Mouse (Mus musculus) liver, postnatal 0 days (tissue): ENCODE measurements around the gene Tescl. TPM values are rescaled to one million over a fixed set of nuclear protein-coding genes. Genes with fewer than 3 reads are reported as not detected.

ENCODE experiments used
- ATAC-seq: fragments of 200-750 bp; cut with Nextera tagmentation; 2 replicates; pipeline ENCODE4 v1.8.0; 2017; ENCODE audit warnings: mild to moderate bottlenecking, moderate library complexity
- DNase-seq: peaks from one replicate; pipeline ENCODE4 v3.0.0-alpha.2; 2016
- H3K27ac ChIP-seq: fragments of 300-500 bp; sonication (generic); 2 replicates; pipeline ENCODE4 v1.5.1; 2014; ENCODE audit warnings: antibody characterized with exemption, moderate library complexity, mild to moderate bottlenecking, low read depth
- H3K27me3 ChIP-seq: fragments of 300-500 bp; sonication (generic); 2 replicates; pipeline ENCODE4 v1.6.1; 2014; ENCODE audit warnings: low read length, control low read depth, mixed read lengths; ENCODE audit not compliant: insufficient read depth
- H3K36me3 ChIP-seq: fragments of 300-500 bp; sonication (generic); replicated peaks from 2 replicates; pipeline ENCODE4 v1.6.1; 2014; ENCODE audit warnings: mild to moderate bottlenecking, control low read depth, low read length, moderate library complexity, mixed read lengths; ENCODE audit not compliant: insufficient read depth
- H3K4me1 ChIP-seq: fragments of 300-500 bp; sonication (generic); 2 replicates; pipeline ENCODE4 v1.6.1; 2014; ENCODE audit warnings: antibody characterized with exemption, mild to moderate bottlenecking, control low read depth; ENCODE audit not compliant: insufficient read depth
- H3K4me2 ChIP-seq: fragments of 300-500 bp; sonication (generic); 2 replicates; pipeline ENCODE4 v1.6.1; 2014; ENCODE audit warnings: low read depth, mild to moderate bottlenecking, low read length, moderate library complexity, mixed read lengths
- H3K4me3 ChIP-seq: fragments of 300-500 bp; sonication (generic); 2 replicates; pipeline ENCODE4 v1.5.1; 2014; ENCODE audit warnings: low read depth, low read length
- H3K9ac ChIP-seq: fragments of 300-500 bp; sonication (generic); replicated peaks from 2 replicates; pipeline ENCODE4 v1.6.1; 2014; ENCODE audit warnings: mild to moderate bottlenecking, moderate library complexity
- H3K9me3 ChIP-seq: fragments of 300-500 bp; sonication (generic); 2 replicates; pipeline ENCODE4 v1.6.1; 2016; ENCODE audit warnings: mild to moderate bottlenecking, control low read depth, low read length, mixed read lengths
- CTCF ChIP-seq: sonication (generic); IDR thresholded peaks from 2 replicates; pipeline ENCODE4 v1.5.1; 2016; ENCODE audit warnings: antibody characterized with exemption, low read depth
- EP300 ChIP-seq: IDR thresholded peaks from 2 replicates; pipeline ENCODE4 v1.6.1; 2016; ENCODE audit warnings: antibody characterized with exemption, low read depth, mild to moderate bottlenecking
- WGBS: fragments of 180-500 bp; shearing (Covaris S2); extraction: QIAGEN DNeasy Blood & Tissue Kit; methylation state at CpG from one replicate; pipeline ENCODE4 v1.1.7; 2014; ENCODE audit not compliant: insufficient replicate concordance; 5-methylcytosine and 5-hydroxymethylcytosine counted together
- polyA plus RNA-seq: library from polyadenylated mRNA; unstranded; fragments of >200 nt; fragmentation: Nextera tagmentation; extraction: Ambion mirVana; gene quantifications from 2 replicates; pipeline ENCODE4 v1.2.1, GENCODE M21; 2015

The Tescl gene
- polyA plus RNA-seq, 1 experiment from 2014 or later = not detected

GRCm38 (mm10) chr7:24371012-24371808, 37.5 kb upstream of the Tescl start:
- WGBS = 43% methylated on average over 7 of the region's 7 CpGs
- H3K36me3 ChIP-seq = peaks cover 7% of the 10 kb centered on the region; the same call in 1 of the 2 replicates
- no peaks in the 10 kb centered on the region for H3K27me3 ChIP-seq
- peaks cover 53% of the 10 kb centered on the region for H3K4me1 ChIP-seq
- peak; percentile 92 for TF ChIP-seq EP300
- TF ChIP-seq CTCF = no peak
- ATAC-seq (peak; percentile 86), DNase-seq (peak; percentile 66)
- H3K9me3 ChIP-seq = no peaks in the 10 kb centered on the region
- H3K27ac ChIP-seq = peak overlapping the region; percentile 96
- H3K4me3 ChIP-seq = peak overlapping the region; percentile 69
- peak overlapping the region; percentile 68 for H3K4me2 ChIP-seq
- peak overlapping the region; percentile 96 for H3K9ac ChIP-seq

GRCm38 (mm10) chr7:24369731-24370541, 36.2 kb upstream of the Tescl start, which contains the start of gene Kcnn4:
TSS of gene Kcnn4 (plus strand) at chr7:24370263.
- WGBS = 18% methylated on average over 23 of the region's 23 CpGs
- Histone ChIP-seq H3K27me3 (no peaks in the 10 kb centered on the region), H3K4me1 (peaks cover 49% of the 10 kb centered on the region), H3K4me2 (peak within 1 kb of the TSS; percentile 68), H3K9me3 (no peaks in the 10 kb centered on the region), H3K4me3 (peak within 1 kb of the TSS; percentile 69), H3K36me3 (0 out of 2 replicates have a peak, but pooled peaks cover 3% of the 10 kb centered on the region), H3K9ac (peak within 1 kb of the TSS; percentile 96), H3K27ac (peak within 1 kb of the TSS; percentile 96)
- DNase-seq = peak; percentile 62
- ATAC-seq = peak; percentile 46
- no peak for TF ChIP-seq CTCF
- peak; percentile 33; the same call in 1 of the 2 replicates for TF ChIP-seq EP300

- no peak overlapping the region for H3K4me3 ChIP-seq
- H3K36me3 ChIP-seq = no peaks in the 10 kb centered on the region
- peaks cover 40% of the 10 kb centered on the region for H3K4me1 ChIP-seq
- no peak overlapping the region; the same call in 1 of the 2 replicates for H3K4me2 ChIP-seq
- H3K27ac ChIP-seq = peak overlapping the region; percentile 96
- TF ChIP-seq CTCF (no peak), EP300 (no peak)
- ATAC-seq (no peak), DNase-seq (no peak)
- no peaks in the 10 kb centered on the region for H3K9me3 ChIP-seq
- H3K9ac ChIP-seq = no peak overlapping the region
- H3K27me3 ChIP-seq = no peaks in the 10 kb centered on the region
- WGBS = 82% methylated on average over 7 of the region's 7 CpGs
These were observed 35.2 kb upstream of the Tescl start for GRCm38 (mm10) chr7:24368946-24369345.

- H3K9ac ChIP-seq = no peak overlapping the region
- WGBS = 40% methylated on average over 4 of the region's 4 CpGs
- ATAC-seq (no peak), DNase-seq (no peak)
- H3K4me2 ChIP-seq = no peak overlapping the region
- peaks cover 33% of the 10 kb centered on the region for H3K4me1 ChIP-seq
- no peaks in the 10 kb centered on the region for H3K36me3 ChIP-seq
- H3K9me3 ChIP-seq = no peaks in the 10 kb centered on the region
- TF ChIP-seq CTCF (no peak), EP300 (no peak)
- no peak overlapping the region for H3K4me3 ChIP-seq
- H3K27ac ChIP-seq = no peak overlapping the region
- no peaks in the 10 kb centered on the region for H3K27me3 ChIP-seq
These were observed 34.5 kb upstream of the Tescl start for GRCm38 (mm10) chr7:24368226-24368625.

- Histone ChIP-seq H3K9me3 (no peaks in the 10 kb centered on the region), H3K27ac (peak overlapping the region; percentile 57; the same call in 1 of the 2 replicates), H3K4me2 (peak overlapping the region; percentile 24), H3K27me3 (no peaks in the 10 kb centered on the region), H3K36me3 (no peaks in the 10 kb centered on the region), H3K4me1 (peaks cover 26% of the 10 kb centered on the region), H3K4me3 (no peak overlapping the region), H3K9ac (no peak overlapping the region)
- whole genome bisulfite sequencing = 66% methylated on average over 15 of the region's 15 CpGs
- peak; percentile 52 for DNase-seq
- no peak for TF ChIP-seq EP300
- no peak for TF ChIP-seq CTCF
- no peak for ATAC-seq
These were observed 33.2 kb upstream of the Tescl start for GRCm38 (mm10) chr7:24366716-24367632.
